Mouse (Mus musculus) layer of hippocampus, adult 2 months (tissue): ENCODE data around the gene Pax4. TPM values are rescaled to one million over a fixed set of nuclear protein-coding genes. Genes with fewer than 3 reads are reported as not detected.

Source experiments
- DNase-seq, 2 experiments: peaks; one replicate each; pipeline ENCODE4 v3.0.0; 2022; ENCODE audit warnings: low spot score in 2 of 2
- H3K27ac ChIP-seq: fragments of 200-600 bp; 2 replicates; pipeline ENCODE4 v1.8.1; 2022
- H3K4me3 ChIP-seq: fragments of 200-600 bp; 2 replicates; pipeline ENCODE4 v1.8.1; 2022; ENCODE audit warnings: mild to moderate bottlenecking
- CTCF ChIP-seq: fragments of 200-600 bp; conservative IDR thresholded peaks from 2 replicates; pipeline ENCODE4 v1.8.1; 2022; ENCODE audit warnings: antibody characterized with exemption, mild to moderate bottlenecking, moderate library complexity
- total RNA-seq, 2 experiments: library from RNA; stranded (reverse); gene quantifications; 2 replicates each; pipeline ENCODE4 v1.2.3; 2021

Pax4 gene
- total RNA-seq, 2 experiments from 2014 or later, result not detected

DNA sequence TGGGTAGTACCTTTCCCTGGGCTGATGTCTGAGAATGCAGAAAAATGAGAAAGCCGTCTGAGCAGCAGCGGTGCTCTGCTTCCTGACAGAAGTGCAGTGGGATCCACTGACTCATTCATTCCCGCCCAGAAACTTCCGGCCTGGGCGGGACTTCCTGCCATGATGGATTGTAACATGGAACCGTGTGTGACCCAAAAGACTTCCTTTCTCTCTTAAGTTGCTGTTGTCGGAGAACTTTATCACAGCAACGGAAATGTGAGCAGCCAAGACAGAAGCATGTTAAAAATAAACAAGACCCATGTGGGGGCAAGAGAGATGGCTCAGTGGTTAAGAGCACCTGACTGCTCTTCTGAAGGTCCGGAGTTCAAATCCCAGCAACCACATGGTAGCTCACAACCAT is 39.1 kb downstream of the Pax4 start:
- no peak overlapping the region for H3K27ac ChIP-seq
- TF ChIP-seq CTCF, result no peak
- DNase-seq, result no peak
- no peak overlapping the region for H3K4me3 ChIP-seq

DNA sequence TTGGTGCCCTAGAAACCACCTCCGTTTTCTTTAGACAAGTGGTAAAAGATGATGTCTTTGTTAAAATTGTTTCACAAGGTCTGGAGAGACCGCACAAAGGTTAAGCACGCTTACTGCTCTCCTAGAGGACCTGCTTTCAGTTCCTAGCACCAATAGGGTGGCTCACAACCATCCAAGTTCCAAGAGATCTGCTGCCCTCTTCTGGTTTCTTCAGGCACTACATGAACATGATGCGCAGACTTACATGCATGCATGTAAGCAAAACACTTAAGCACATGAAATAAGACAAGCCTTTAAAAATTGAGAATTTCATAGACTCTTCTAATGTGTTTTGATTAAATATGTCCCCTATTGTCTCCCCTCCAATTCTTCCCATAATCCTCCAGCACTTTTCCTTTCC is 49.4 kb downstream of the Pax4 start:
- no peak overlapping the region for H3K27ac ChIP-seq
- H3K4me3 ChIP-seq, result no peak overlapping the region
- DNase-seq, result no peak
- TF ChIP-seq CTCF, result peak; percentile 59

DNA sequence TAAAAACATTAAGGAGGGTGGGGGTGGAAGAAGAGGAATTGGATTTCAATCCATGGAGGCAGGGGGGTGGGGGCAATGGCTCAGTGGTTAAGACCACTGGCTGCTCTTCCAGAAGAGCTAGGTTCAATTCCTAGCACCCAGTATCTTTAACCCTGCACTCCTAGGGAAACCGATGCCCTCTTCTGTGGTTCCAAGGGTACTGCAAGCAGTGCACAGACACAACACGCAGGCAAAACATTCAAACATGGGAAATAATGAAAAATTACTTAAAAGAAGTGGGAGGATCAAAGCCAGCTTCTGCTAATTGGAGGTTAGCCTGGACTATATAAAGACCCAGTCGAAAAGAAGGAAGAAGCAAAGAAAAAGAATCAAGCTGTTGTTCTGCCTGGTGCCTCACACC is 50.4 kb downstream of the Pax4 start:
- DNase-seq, result no peak
- no peak overlapping the region for H3K27ac ChIP-seq
- H3K4me3 ChIP-seq, result no peak overlapping the region
- TF ChIP-seq CTCF, result peak; percentile 62

DNA sequence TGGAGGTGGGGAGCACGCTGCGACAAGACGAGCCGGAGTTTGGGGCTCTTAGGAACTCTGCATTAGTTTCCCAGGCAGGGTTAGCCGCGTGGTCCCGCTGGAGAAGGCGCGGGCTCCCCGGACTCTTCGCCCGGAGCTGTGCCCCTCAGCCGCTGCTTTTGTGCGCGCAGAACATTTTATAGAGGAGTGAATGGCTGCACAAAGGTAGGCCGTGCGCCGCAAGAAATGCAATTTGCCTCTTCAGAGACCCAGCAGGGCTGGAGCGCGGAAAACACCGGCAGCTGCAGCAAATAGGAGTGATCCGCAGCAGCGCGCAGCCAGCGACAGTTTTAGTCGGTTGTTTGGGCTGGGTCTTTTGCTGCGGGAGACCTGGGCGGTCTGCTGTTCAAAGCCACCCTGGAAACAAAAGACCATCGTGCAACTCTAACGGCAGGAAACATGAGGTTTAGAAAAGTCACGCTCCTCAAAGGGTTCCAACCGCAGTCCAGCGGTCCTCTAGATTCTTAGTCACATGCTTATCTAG is 51.4 kb downstream of the Pax4 start, which contains the start of gene Zfp800:
Gene Zfp800, minus strand, starts transcription at position 325 of the 523 bp plus-strand sequence.
- DNase-seq, result no peak
- Histone ChIP-seq H3K4me3 (peak within 1 kb of the TSS; percentile 56), H3K27ac (peak within 1 kb of the TSS; percentile 5; the same call in 1 of the 2 replicates)
- TF ChIP-seq CTCF, result no peak

DNA sequence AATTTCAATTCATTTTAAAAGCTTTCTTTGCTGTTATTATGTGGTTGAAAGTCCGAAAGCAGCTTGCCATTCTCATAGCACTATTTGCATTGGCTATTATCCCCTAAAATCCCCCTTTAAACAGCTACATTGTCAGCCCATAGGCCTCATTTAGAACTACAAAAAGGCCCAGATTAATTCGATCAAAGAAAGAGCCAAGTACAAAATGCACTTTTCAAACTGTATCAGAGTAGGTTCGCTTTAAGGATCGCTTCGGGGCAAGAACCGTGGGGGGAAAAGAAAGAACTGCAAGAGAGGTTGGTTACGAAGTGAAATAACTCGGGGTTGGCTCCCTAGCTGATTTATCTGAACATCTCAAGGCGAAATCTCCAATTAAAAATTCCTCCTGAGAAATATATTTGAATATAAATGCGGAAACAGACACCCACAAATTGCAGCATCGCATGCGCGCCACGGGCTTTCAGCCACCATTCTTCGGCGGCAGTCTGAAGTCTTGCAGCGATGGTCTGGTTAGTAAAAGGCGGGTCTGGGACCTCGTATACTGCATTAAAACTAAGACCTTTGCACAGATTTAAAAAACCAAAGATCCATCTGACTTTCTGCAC is 52.2 kb downstream of the Pax4 start:
- no peak for DNase-seq
- Histone ChIP-seq H3K27ac (0 out of 2 replicates have a peak overlapping the region, but pooled peaks have one; percentile 5), H3K4me3 (peak overlapping the region; percentile 56)
- no peak for TF ChIP-seq CTCF

DNA sequence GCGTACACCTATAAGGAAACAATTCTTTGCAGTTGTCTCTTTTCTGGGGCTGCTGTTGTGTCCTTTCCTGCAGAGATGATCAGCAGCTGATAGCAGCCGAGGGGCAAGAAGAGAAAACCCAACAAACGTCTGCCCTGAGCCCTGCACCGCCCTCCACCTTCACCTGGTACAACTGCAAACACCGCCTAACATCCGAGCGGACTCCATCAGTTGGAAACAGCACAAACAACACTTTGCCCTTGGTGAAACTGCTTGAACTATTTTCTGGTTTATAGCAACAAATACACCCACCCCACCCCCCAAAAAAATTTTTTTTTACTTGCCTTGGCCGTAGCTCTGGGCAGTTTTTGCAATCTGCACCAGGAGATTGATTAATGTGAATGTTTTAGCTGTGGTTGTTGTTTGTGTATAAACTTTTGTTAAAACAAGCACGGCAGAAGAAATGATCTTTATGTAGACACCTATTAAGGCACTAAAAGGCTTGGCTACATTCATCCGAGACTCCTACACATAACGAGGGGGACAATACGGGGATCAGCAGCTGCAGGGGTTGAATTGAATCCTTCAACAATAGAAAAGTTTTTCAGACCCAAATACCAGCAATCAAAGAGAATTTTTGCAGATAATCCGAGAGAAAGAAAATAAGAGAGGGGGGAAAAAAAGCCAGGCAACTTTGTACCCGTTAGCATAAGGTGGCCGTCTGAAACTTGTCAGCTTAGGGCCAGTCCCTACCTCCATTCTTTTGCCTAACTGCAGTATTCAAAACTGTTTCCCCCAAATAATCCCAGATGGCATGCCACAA is 52.9 kb downstream of the Pax4 start:
- TF ChIP-seq CTCF, result no peak
- Histone ChIP-seq H3K27ac (0 out of 2 replicates have a peak overlapping the region, but pooled peaks have one; percentile 5), H3K4me3 (peak overlapping the region; percentile 56)
- DNase-seq, result no peak

Other genes starting within 250 kb of the Pax4 start
- gene Zfp800, start 51.3 kb downstream of the Pax4 start, total RNA-seq, result 10 to 100 TPM; 20.7 to 25.7 TPM
- 100 to 1,000 TPM; 285 to 294 TPM for gene Arf5, start 25.8 kb downstream of the Pax4 start, total RNA-seq
- gene Fscn3, start 21.6 kb downstream of the Pax4 start, total RNA-seq, result not detected
- gene Gcc1, start 21.0 kb downstream of the Pax4 start, total RNA-seq, result 10 to 100 TPM; 17.9 to 23.0 TPM
- 100 to 1,000 TPM; 110 to 112 TPM for gene Snd1, start 25.8 kb upstream of the Pax4 start, total RNA-seq